Mouse (Mus musculus): Measurements from ENCODE around the gene Islr2. TPM values are rescaled to one million over a fixed set of nuclear protein-coding genes. Genes with fewer than 3 reads are reported as not detected.

Gene Islr2
- 1.8 and 2.2 TPM in 2 replicates for polyA plus RNA-seq (2012; rRNA removed)

DNA sequence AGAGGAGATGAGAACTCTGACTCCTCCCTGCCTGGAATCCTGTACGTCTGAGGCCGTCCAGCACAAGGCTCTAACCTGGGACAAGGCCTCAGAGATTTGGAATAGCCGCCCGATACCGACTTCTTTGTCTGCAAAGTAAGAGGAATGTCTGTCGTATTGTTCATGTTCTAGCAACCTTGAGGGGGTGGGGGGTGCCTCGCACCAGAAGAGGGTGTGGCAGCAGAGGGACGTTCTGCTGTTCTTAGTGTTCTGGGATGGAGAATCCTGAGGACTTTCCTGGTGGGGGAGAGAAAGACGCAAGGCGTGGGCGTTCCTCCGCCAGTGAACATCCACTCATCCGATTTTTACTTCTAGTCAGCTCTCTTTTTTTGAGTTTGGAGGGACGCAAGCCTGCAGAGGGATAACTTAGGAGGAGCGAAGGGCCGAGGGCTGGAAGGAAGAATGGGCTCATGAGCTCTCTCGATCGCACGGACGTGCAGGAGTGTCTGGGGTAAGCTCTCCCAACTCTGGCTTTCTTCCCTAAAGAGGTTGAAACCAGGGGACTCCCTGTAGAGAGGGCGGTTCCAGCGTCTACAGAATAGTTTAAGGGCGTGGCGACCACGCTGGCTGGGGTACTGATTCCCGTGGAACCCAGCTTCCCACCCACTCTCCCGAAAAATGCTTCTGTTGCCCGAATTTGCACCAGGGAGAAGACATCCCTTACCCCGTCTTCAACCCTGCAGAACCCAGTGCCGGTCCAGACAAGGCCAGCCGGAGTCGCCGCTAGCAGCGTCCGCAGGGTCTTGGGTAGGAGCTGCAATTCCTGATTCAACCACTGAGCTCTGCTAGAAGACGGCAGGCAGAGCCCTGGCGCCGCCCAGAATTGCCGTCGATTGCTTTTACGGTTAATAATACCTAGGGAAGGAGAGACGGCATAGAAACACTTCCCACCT, at the start of gene Islr2, which contains the start of gene Islr:
Gene Islr2, minus strand, starts transcription at position 804 of the 932 bp plus-strand sequence.
Gene Islr, minus strand, starts transcription at position 791 of the 932 bp plus-strand sequence.

DNA sequence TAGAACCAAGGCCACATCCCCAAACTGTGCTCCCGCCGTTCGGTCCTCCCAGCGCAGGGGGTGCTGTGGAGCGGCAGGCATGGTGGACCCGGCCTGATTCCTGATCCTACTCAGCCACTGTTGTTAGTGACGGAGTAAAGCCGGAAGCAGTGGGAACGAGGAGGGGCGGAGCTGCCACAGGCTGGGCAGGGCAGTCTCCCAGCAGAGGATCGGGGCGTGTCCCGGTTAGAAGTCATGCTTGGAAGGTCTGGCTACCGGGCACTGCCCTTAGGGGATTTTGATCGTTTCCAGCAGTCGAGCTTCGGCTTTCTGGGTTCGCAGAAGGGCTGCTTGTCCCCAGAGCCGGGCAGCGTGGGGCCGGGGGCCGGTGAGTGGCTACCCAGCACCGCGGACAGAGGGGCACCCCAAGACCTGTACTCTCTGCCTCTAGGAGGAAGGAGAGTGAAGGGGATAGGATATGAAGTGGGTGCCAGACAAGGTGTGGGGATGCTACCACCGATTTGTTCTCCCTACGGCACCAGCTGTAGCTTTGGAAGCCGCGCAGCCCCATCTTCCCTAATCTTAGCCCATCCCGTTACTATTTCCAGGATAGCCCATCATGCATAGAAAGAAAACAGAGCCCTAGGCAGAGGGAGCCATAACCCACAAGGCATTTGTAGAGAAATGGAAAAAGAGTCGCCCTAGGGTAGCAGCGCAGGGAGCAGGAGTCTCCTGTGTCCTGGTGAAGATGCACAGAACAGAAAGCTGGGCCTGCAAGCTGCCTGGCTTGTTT, 49.1 kb upstream of the Islr2 start, which contains the start of gene Stoml1:
Gene Stoml1, plus strand, starts transcription at position 132 of the 772 bp plus-strand sequence.

DNA sequence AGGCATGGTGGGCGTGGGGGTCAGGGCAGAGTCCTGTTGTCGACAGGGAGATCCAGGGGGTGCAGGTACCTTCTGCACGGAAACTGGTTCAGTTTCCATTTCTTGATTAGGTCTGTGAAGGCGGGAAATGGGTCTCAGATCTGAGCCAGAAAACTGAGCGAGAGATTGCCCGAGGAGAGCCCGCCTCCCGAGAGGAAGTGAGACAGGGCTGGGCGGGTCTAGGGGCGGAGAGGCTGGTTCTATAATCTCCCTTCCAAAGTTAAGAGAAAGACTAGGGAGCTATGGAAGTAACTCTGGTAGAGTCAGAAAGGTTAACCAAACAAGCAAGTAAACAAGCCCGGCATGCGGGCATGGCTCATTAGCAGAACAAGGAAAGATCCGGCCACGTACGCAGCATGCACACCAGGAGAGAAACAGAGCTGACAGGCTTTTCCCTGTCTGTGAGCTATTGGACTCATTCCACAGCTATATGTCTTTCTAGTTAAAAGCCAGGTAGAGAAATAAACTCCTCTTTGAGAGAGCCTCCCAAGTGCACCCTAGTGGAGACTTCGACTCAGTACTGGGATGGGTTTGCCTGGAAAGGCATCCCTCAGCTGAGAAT, 45.6 kb upstream of the Islr2 start, which contains the start of gene Pml:
Gene Pml, minus strand, starts transcription at position 195 of the 601 bp plus-strand sequence.

Other genes with a start within 250 kb of the Islr2 start
- gene Cyp11a1, start 197.9 kb downstream of the Islr2 start, polyA plus RNA-seq (2012; rRNA removed): 0.05 and 0.09 TPM in 2 replicates
- 2.7 and 2.8 TPM in 2 replicates for gene Stra6, start 140.5 kb downstream of the Islr2 start, polyA plus RNA-seq (2012; rRNA removed)
- gene Ccdc33, start 85.5 kb downstream of the Islr2 start, polyA plus RNA-seq (2012; rRNA removed): 0.14 TPM in 1 of 2 replicates, not detected in the other
- gene Islr, start within 50 bp of the Islr2 start, polyA plus RNA-seq (2012; rRNA removed): 102 and 125 TPM in 2 replicates
- gene Pml, start 45.5 kb upstream of the Islr2 start, polyA plus RNA-seq (2012; rRNA removed): 27.6 and 29.3 TPM in 2 replicates
- 28.9 and 34.8 TPM in 2 replicates for gene Stoml1, start 48.8 kb upstream of the Islr2 start, polyA plus RNA-seq (2012; rRNA removed)
- 88.0 and 89.3 TPM in 2 replicates for gene Loxl1, start 108.9 kb upstream of the Islr2 start, polyA plus RNA-seq (2012; rRNA removed)
- gene Tbc1d21, start 166.1 kb upstream of the Islr2 start, polyA plus RNA-seq (2012; rRNA removed): 0.09 TPM in 1 of 2 replicates, not detected in the other